Mouse (Mus musculus) lung, embryonic 15.5 days (tissue): ENCODE results near the gene Fam184a. TPM values are rescaled to one million over a fixed set of nuclear protein-coding genes. Genes with fewer than 3 reads are reported as not detected.

Source experiments
- ATAC-seq: fragments of 200-750 bp; cut with Nextera tagmentation; 2 replicates; pipeline ENCODE4 v1.8.0; 2017; ENCODE audit warnings: moderate number of reproducible peaks, borderline replicate concordance; ENCODE audit not compliant: low FRiP score, low TSS enrichment; ENCODE audit errors: extremely low read depth
- H3K27ac ChIP-seq: fragments of 300-500 bp; sonication (generic); 2 replicates; pipeline ENCODE4 v1.5.1; 2015; ENCODE audit warnings: moderate library complexity, mild to moderate bottlenecking, inconsistent platforms
- H3K27me3 ChIP-seq: fragments of 300-500 bp; sonication (generic); 2 replicates; pipeline ENCODE4 v1.6.1; 2015; ENCODE audit warnings: inconsistent platforms
- H3K36me3 ChIP-seq: fragments of 300-500 bp; sonication (generic); 2 replicates; pipeline ENCODE4 v1.6.1; 2015; ENCODE audit warnings: inconsistent platforms
- H3K4me1 ChIP-seq: fragments of 300-500 bp; sonication (generic); 2 replicates; pipeline ENCODE4 v1.6.1; 2015; ENCODE audit warnings: inconsistent platforms
- H3K4me2 ChIP-seq: fragments of 300-500 bp; sonication (generic); 2 replicates; pipeline ENCODE4 v1.6.1; 2015; ENCODE audit warnings: inconsistent platforms, mild to moderate bottlenecking, moderate library complexity
- H3K4me3 ChIP-seq: fragments of 300-500 bp; sonication (generic); 2 replicates; pipeline ENCODE4 v1.5.1; 2015; ENCODE audit warnings: mild to moderate bottlenecking, inconsistent platforms
- H3K9ac ChIP-seq: fragments of 300-500 bp; sonication (generic); 2 replicates; pipeline ENCODE4 v1.6.1; 2015; ENCODE audit warnings: inconsistent platforms
- H3K9me3 ChIP-seq: fragments of 300-500 bp; sonication (generic); 2 replicates; pipeline ENCODE4 v1.6.1; 2016; ENCODE audit warnings: inconsistent platforms
- WGBS: fragments of 180-500 bp; shearing (Covaris S2); methylation state at CpG from one replicate; pipeline ENCODE4 v1.1.7; 2015; 5-methylcytosine and 5-hydroxymethylcytosine counted together
- polyA plus RNA-seq: library from polyadenylated mRNA; unstranded; fragments of >200 nt; fragmentation: Nextera tagmentation; extraction: Ambion mirVana; gene quantifications from 2 replicates; pipeline ENCODE4 v1.2.1, GENCODE M21; 2015

Fam184a gene
- polyA plus RNA-seq, 1 experiment from 2014 or later: 5.2 TPM

- WGBS: 4% methylated on average over 27 of the region's 27 CpGs
- H3K4me3 ChIP-seq: peak overlapping the region; percentile 99
- H3K27me3 ChIP-seq: no peaks in the 10 kb centered on the region
- H3K4me2 ChIP-seq: peak overlapping the region; percentile 72
- H3K9me3 ChIP-seq: no peaks in the 10 kb centered on the region
- peak overlapping the region; percentile 64 for H3K9ac ChIP-seq
- H3K4me1 ChIP-seq: peaks cover 26% of the 10 kb centered on the region
- no peak; the same call in 1 of the 2 replicates for ATAC-seq
- 0 out of 2 replicates have a peak, but pooled peaks cover 4% of the 10 kb centered on the region for H3K36me3 ChIP-seq
- peak overlapping the region; percentile 96 for H3K27ac ChIP-seq
Measured at GRCm38 (mm10) chr10:53595744-53596676, 154.9 kb downstream of the Fam184a start.

- H3K9me3 ChIP-seq: no peaks in the 10 kb centered on the region
- H3K36me3 ChIP-seq: no peaks in the 10 kb centered on the region
- no peak for ATAC-seq
- no peak overlapping the region for H3K4me2 ChIP-seq
- no peak overlapping the region for H3K4me3 ChIP-seq
- H3K27ac ChIP-seq: no peak overlapping the region
- H3K9ac ChIP-seq: no peak overlapping the region
- WGBS: 77% methylated on average over 3 of the region's 3 CpGs
- no peaks in the 10 kb centered on the region for H3K27me3 ChIP-seq
- H3K4me1 ChIP-seq: peaks cover 5% of the 10 kb centered on the region; the same call in 1 of the 2 replicates
Measured at GRCm38 (mm10) chr10:53585777-53586176, 165.1 kb downstream of the Fam184a start.

Other genes with a start within 250 kb of the Fam184a start
- 122 and 128 TPM in 2 replicates for gene Asf1a, start 154.4 kb downstream of the Fam184a start, polyA plus RNA-seq
- gene Mcm9, start 120.7 kb downstream of the Fam184a start, polyA plus RNA-seq: 10.1 and 10.4 TPM in 2 replicates